Mouse (Mus musculus) MEL (cell line): Measurements from ENCODE around the gene Hs3st1. TPM values are rescaled to one million over a fixed set of nuclear protein-coding genes. Genes with fewer than 3 reads are reported as not detected.

ENCODE experiments used
- DNase-seq: peaks from one replicate; pipeline ENCODE4 v3.0.0; 2011; ENCODE audit warnings: low read depth, low spot score
- H3K27ac ChIP-seq: 2 replicates; pipeline ENCODE4 v1.5.1; 2012; ENCODE audit warnings: low read depth, mild to moderate bottlenecking, control low read depth, low read length, moderate library complexity; ENCODE audit not compliant: control insufficient read depth
- H3K27me3 ChIP-seq, 2 experiments: fragments of 150-350 bp in 1 of 2; sonication (generic) in 1 of 2; 2 replicates each; pipeline ENCODE4 v1.6.1; 2012; ENCODE audit warnings: low read length in 2 of 2, mild to moderate bottlenecking in 2 of 2, improper control_type of control experiment in 1 of 2, moderate library complexity in 1 of 2; ENCODE audit not compliant: insufficient read depth in 2 of 2, control insufficient read depth in 1 of 2
- H3K36me3 ChIP-seq, 2 experiments: 2 replicates each; pipeline ENCODE4 v1.6.1; 2012 to 2014; ENCODE audit warnings: low read length in 2 of 2, improper control_type of control experiment in 1 of 2, inconsistent platforms in 1 of 2, mild to moderate bottlenecking in 1 of 2; ENCODE audit not compliant: insufficient read depth in 2 of 2, control insufficient read depth in 1 of 2
- H3K4me1 ChIP-seq, 2 experiments: fragments of 150-350 bp in 1 of 2; sonication (generic) in 1 of 2; 2 replicates each; pipeline ENCODE4 v1.6.1; 2012; ENCODE audit warnings: low read length in 2 of 2, improper control_type of control experiment in 1 of 2, mild to moderate bottlenecking in 1 of 2; ENCODE audit not compliant: insufficient read depth in 2 of 2, control insufficient read depth in 1 of 2
- H3K4me3 ChIP-seq, 2 experiments: fragments of 150-350 bp in 1 of 2; sonication (generic) in 1 of 2; 2 replicates each; pipeline ENCODE4 v1.5.1; 2012; ENCODE audit warnings: low read depth in 2 of 2, low read length in 2 of 2, mild to moderate bottlenecking in 2 of 2, moderate library complexity in 2 of 2, control low read depth in 1 of 2, improper control_type of control experiment in 1 of 2; ENCODE audit not compliant: control insufficient read depth in 1 of 2, insufficient read depth in 1 of 2
- H3K79me2 ChIP-seq: 2 replicates; pipeline ENCODE4 v1.6.1; 2012; ENCODE audit warnings: mild to moderate bottlenecking, low read length, moderate library complexity; ENCODE audit not compliant: control insufficient read depth, poor library complexity, insufficient read depth
- H3K9ac ChIP-seq: 2 replicates; pipeline ENCODE4 v1.6.1; 2012; ENCODE audit warnings: low read depth, mild to moderate bottlenecking, control low read depth, low read length, moderate library complexity; ENCODE audit not compliant: control insufficient read depth, poor library complexity, severe bottlenecking
- H3K9me3 ChIP-seq: fragments of 150-350 bp; sonication (generic); replicated peaks from 2 replicates; pipeline ENCODE4 v1.6.1; 2012; ENCODE audit warnings: mild to moderate bottlenecking, low read length, improper control_type of control experiment, moderate library complexity; ENCODE audit not compliant: insufficient read depth
- BHLHE40 ChIP-seq: IDR thresholded peaks from 2 replicates; pipeline ENCODE4 v1.6.1; 2012; ENCODE audit warnings: low read depth, mild to moderate bottlenecking, inconsistent platforms, low read length, improper control_type of control experiment, borderline replicate concordance
- CTCF ChIP-seq, 3 experiments: IDR thresholded peaks in 2 of 3; conservative IDR thresholded peaks in 1 of 3; 2 replicates each; pipeline ENCODE4 v1.5.1; 2011 to 2012; ENCODE audit warnings: low read length in 3 of 3, low read depth in 2 of 3, mild to moderate bottlenecking in 2 of 3, improper control_type of control experiment in 1 of 3, inconsistent platforms in 1 of 3, mixed read lengths in 1 of 3, moderate library complexity in 1 of 3; ENCODE audit not compliant: control insufficient read depth in 1 of 3, insufficient read depth in 1 of 3, poor library complexity in 1 of 3, severe bottlenecking in 1 of 3
- ELF1 ChIP-seq: IDR thresholded peaks from 2 replicates; pipeline ENCODE4 v1.6.1; 2014; ENCODE audit warnings: low read depth, mild to moderate bottlenecking, inconsistent platforms, low read length, improper control_type of control experiment, moderate library complexity
- ETS1 ChIP-seq: IDR thresholded peaks from 2 replicates; pipeline ENCODE4 v1.6.1; 2012; ENCODE audit warnings: low read depth, mild to moderate bottlenecking, inconsistent platforms, low read length, improper control_type of control experiment, moderate library complexity
- GABPA ChIP-seq: IDR thresholded peaks from 2 replicates; pipeline ENCODE4 v1.6.1; 2012; ENCODE audit warnings: low read depth, mild to moderate bottlenecking, inconsistent platforms, low read length, improper control_type of control experiment, moderate library complexity
- HCFC1 ChIP-seq: IDR thresholded peaks from 2 replicates; pipeline ENCODE4 v1.6.1; 2012; ENCODE audit warnings: low read depth, mild to moderate bottlenecking, inconsistent platforms, low read length, improper control_type of control experiment, moderate library complexity
- KAT2A ChIP-seq: conservative IDR thresholded peaks from 2 replicates; pipeline ENCODE4 v1.6.1; 2012; ENCODE audit warnings: low read depth, low read length, improper control_type of control experiment, inconsistent platforms
- MAFK ChIP-seq: IDR thresholded peaks from 2 replicates; pipeline ENCODE4 v1.6.1; 2011; ENCODE audit warnings: low read depth, mild to moderate bottlenecking, low read length, improper control_type of control experiment, borderline replicate concordance
- MAX ChIP-seq: IDR thresholded peaks from 2 replicates; pipeline ENCODE4 v1.6.1; 2011; ENCODE audit warnings: low read length, improper control_type of control experiment
- MAZ ChIP-seq: IDR thresholded peaks from 2 replicates; pipeline ENCODE4 v1.6.1; 2012; ENCODE audit warnings: low read depth, mild to moderate bottlenecking, inconsistent platforms, low read length, improper control_type of control experiment
- MEF2A ChIP-seq: IDR thresholded peaks from 2 replicates; pipeline ENCODE4 v1.6.1; 2014; ENCODE audit warnings: low read depth, mild to moderate bottlenecking, inconsistent platforms, low read length, improper control_type of control experiment; ENCODE audit not compliant: poor library complexity, insufficient replicate concordance, severe bottlenecking; ENCODE audit errors: extremely low read depth
- MXI1 ChIP-seq: IDR thresholded peaks from 2 replicates; pipeline ENCODE4 v1.6.1; 2011; ENCODE audit warnings: mild to moderate bottlenecking, low read depth, low read length, improper control_type of control experiment
- MYB ChIP-seq: IDR thresholded peaks from 2 replicates; pipeline ENCODE4 v1.6.1; 2011; ENCODE audit warnings: mild to moderate bottlenecking, low read depth, low read length, improper control_type of control experiment
- POLR2A ChIP-seq, 2 experiments: IDR thresholded peaks; 2 replicates each; pipeline ENCODE4 v1.6.1; 2011 to 2012; ENCODE audit warnings: low read length in 2 of 2, mild to moderate bottlenecking in 2 of 2, control low read depth in 1 of 2, improper control_type of control experiment in 1 of 2, low read depth in 1 of 2, moderate library complexity in 1 of 2; ENCODE audit not compliant: control insufficient read depth in 1 of 2, insufficient read depth in 1 of 2, poor library complexity in 1 of 2
- POLR2AphosphoS5 ChIP-seq: IDR thresholded peaks from 2 replicates; pipeline ENCODE4 v1.6.1; 2012; ENCODE audit warnings: low read depth, borderline replicate concordance, mild to moderate bottlenecking, inconsistent platforms, low read length, moderate library complexity, mixed read lengths
- RAD21 ChIP-seq: IDR thresholded peaks from 2 replicates; pipeline ENCODE4 v1.6.1; 2011; ENCODE audit warnings: mild to moderate bottlenecking, low read depth, low read length, improper control_type of control experiment
- RCOR1 ChIP-seq: IDR thresholded peaks from 2 replicates; pipeline ENCODE4 v1.6.1; 2012; ENCODE audit warnings: low read depth, mild to moderate bottlenecking, inconsistent platforms, low read length, improper control_type of control experiment
- SIN3A ChIP-seq: IDR thresholded peaks from 2 replicates; pipeline ENCODE4 v1.6.1; 2012; ENCODE audit warnings: low read length, improper control_type of control experiment, inconsistent platforms
- TCF12 ChIP-seq: IDR thresholded peaks from 2 replicates; pipeline ENCODE4 v1.6.1; 2014; ENCODE audit warnings: low read depth, mild to moderate bottlenecking, inconsistent platforms, low read length, improper control_type of control experiment, moderate library complexity
- USF1 ChIP-seq: IDR thresholded peaks from 2 replicates; pipeline ENCODE4 v1.6.1; 2014; ENCODE audit warnings: low read depth, mild to moderate bottlenecking, inconsistent platforms, low read length, improper control_type of control experiment, moderate library complexity
- USF2 ChIP-seq, 2 experiments: IDR thresholded peaks; 2 replicates each; pipeline ENCODE4 v1.6.1; 2011 to 2012; ENCODE audit warnings: improper control_type of control experiment in 2 of 2, low read length in 2 of 2, borderline replicate concordance in 1 of 2, inconsistent platforms in 1 of 2, low read depth in 1 of 2, mild to moderate bottlenecking in 1 of 2; ENCODE audit not compliant: insufficient read depth in 1 of 2
- ZMIZ1 ChIP-seq: IDR thresholded peaks from 2 replicates; pipeline ENCODE4 v1.6.1; 2012; ENCODE audit warnings: low read depth, mild to moderate bottlenecking, inconsistent platforms, low read length, improper control_type of control experiment, moderate library complexity
- ZNF384 ChIP-seq: IDR thresholded peaks from 2 replicates; pipeline ENCODE4 v1.6.1; 2012; ENCODE audit warnings: low read depth, mild to moderate bottlenecking, inconsistent platforms, low read length, improper control_type of control experiment
- polyA plus RNA-seq, 2 experiments: library from polyadenylated mRNA; stranded (reverse) in 1 of 2; unstranded in 1 of 2; fragments of >175 nt in 1 of 2; fragments of >200 nt in 1 of 2; gene quantifications; 2 replicates each; pipeline versions ENCODE4 v1.2.1 to v1.2.4; 2012; ENCODE audit warnings: low replicate concordance in 2 of 2, low read depth in 1 of 2; ENCODE audit not compliant: insufficient read length in 2 of 2, insufficient read depth in 1 of 2, missing spikeins in 1 of 2
- total RNA-seq: library from RNA; depleted of rRNA; stranded (reverse); fragments of 300-350 nt; gene quantifications from 2 replicates; pipeline ENCODE4 v1.2.3, GENCODE M21; 2012

Gene Hs3st1
- total and polyA plus RNA-seq, 3 experiments, result not detected

GRCm38 (mm10) chr5:39643260-39643923, 111.9 kb downstream of the Hs3st1 start:
- Histone ChIP-seq H3K27ac (no peak overlapping the region), H3K9ac (no peak overlapping the region), H3K36me3 (no peaks in the 10 kb centered on the region), H3K27me3 (no peaks in the 10 kb centered on the region), H3K79me2 (no peaks in the 10 kb centered on the region), H3K4me1 (no peaks in the 10 kb centered on the region), H3K4me3 (no peak overlapping the region), H3K9me3 (no peaks in the 10 kb centered on the region)
- TF ChIP-seq ETS1 (no peak), RCOR1 (no peak), CTCF (IDR thresholded peaks at IDR 0.05 in 2 of 3, conservative IDR thresholded peaks at IDR 0.05 in 1 of 3; ENCODE audit: control insufficient read depth in 1 of 3, insufficient read depth in 1 of 3, low read depth in 2 of 3, low read length in 3 of 3, poor library complexity in 1 of 3, severe bottlenecking in 1 of 3) (no peak), MEF2A (no peak), MAZ (no peak), BHLHE40 (no peak), MXI1 (no peak), ZMIZ1 (no peak), KAT2A (no peak), GABPA (no peak), POLR2AphosphoS5 (no peak), SIN3A (no peak), USF1 (no peak), HCFC1 (no peak), POLR2A (IDR thresholded peaks at IDR 0.05; ENCODE audit: control insufficient read depth in 1 of 2, insufficient read depth in 1 of 2, low read depth in 1 of 2, low read length in 2 of 2, poor library complexity in 1 of 2) (no peak)
- no peak for DNase-seq

GRCm38 (mm10) chr5:39642222-39642770, 113.0 kb downstream of the Hs3st1 start:
- TF ChIP-seq MAX (no peak), RAD21 (no peak), ELF1 (no peak), MXI1 (no peak), TCF12 (no peak), USF2 (IDR thresholded peaks at IDR 0.05; ENCODE audit: borderline replicate concordance in 1 of 2, insufficient read depth in 1 of 2, low read depth in 1 of 2, low read length in 2 of 2) (no peak), MYB (no peak), MAZ (no peak), ZNF384 (no peak), HCFC1 (no peak), MAFK (no peak), USF1 (no peak)
- Histone ChIP-seq H3K9me3 (no peaks in the 10 kb centered on the region), H3K27me3 (no peaks in the 10 kb centered on the region), H3K36me3 (no peaks in the 10 kb centered on the region), H3K4me3 (no peak overlapping the region), H3K4me1 (no peaks in the 10 kb centered on the region), H3K27ac (no peak overlapping the region), H3K79me2 (no peaks in the 10 kb centered on the region), H3K9ac (no peak overlapping the region)
- no peak for DNase-seq
